Mouse (Mus musculus) R1 (cell line): ENCODE data around the gene Spata6.

Experiments used
- DNase-seq: peaks from one replicate; pipeline ENCODE4 v3.0.0-alpha.2; 2018; ENCODE audit warnings: low read depth, low spot score

Spata6 gene

GRCm38 (mm10) chr4:111838882-111839281 lies 119.1 kb downstream of the Spata6 start:
- DNase-seq: no peak

- DNase-seq: no peak
Measured at GRCm38 (mm10) chr4:111852626-111853025, 132.8 kb downstream of the Spata6 start.

GRCm38 (mm10) chr4:111866701-111867100 lies 146.9 kb downstream of the Spata6 start:
- no peak for DNase-seq

GRCm38 (mm10) chr4:111867743-111868401 lies 148.1 kb downstream of the Spata6 start:
- no peak for DNase-seq
